Mouse (Mus musculus) adrenal gland, adult 10 weeks (tissue): ENCODE results near the gene Ccng1. TPM values are rescaled to one million over a fixed set of nuclear protein-coding genes. Genes with fewer than 3 reads are reported as not detected.

ENCODE experiments used
- polyA plus RNA-seq: library from polyadenylated mRNA; stranded (reverse); fragments of 350-450 nt; fragmentation: Illumina TruSeq; extraction: RNeasy Lipid Tissue Mini Kit (QIAGEN cat#74804); gene quantifications from one replicate; pipeline ENCODE4 v1.2.3, GENCODE M21; 2014; ENCODE audit warnings: low read depth, low replicate concordance

The Ccng1 gene
- polyA plus RNA-seq, result 438 TPM

GRCm38 (mm10) chr11:40755109-40755627 lies at the start of gene Ccng1:
TSS of gene Ccng1 (minus strand) at chr11:40755311.

GRCm38 (mm10) chr11:40733339-40734174 lies 21.6 kb downstream of the Ccng1 start, which contains the start of the genes Hmmr and Nudcd2:
TSS of gene Hmmr (minus strand) at chr11:40733422.
TSS of gene Nudcd2 (plus strand) at chr11:40733667.

Other genes starting within 250 kb of the Ccng1 start
- 127 TPM for gene Mat2b, start 60.1 kb downstream of the Ccng1 start, polyA plus RNA-seq
- 6.6 TPM for gene Hmmr, start 21.9 kb downstream of the Ccng1 start, polyA plus RNA-seq
- gene Nudcd2, start 21.6 kb downstream of the Ccng1 start, polyA plus RNA-seq, result 108 TPM